Mouse (Mus musculus) urinary bladder, postnatal 25 days (tissue): ENCODE data around the gene Alkbh4.
"Not testable (repeated sequence)": the region's sequence is repeated elsewhere in the genome, so short reads cannot be mapped to it uniquely, and the experiment has no call there.

Source experiments
- DNase-seq: peaks from one replicate; pipeline ENCODE4 v3.0.0; 2022; ENCODE audit warnings: low spot score

Gene Alkbh4

DNA sequence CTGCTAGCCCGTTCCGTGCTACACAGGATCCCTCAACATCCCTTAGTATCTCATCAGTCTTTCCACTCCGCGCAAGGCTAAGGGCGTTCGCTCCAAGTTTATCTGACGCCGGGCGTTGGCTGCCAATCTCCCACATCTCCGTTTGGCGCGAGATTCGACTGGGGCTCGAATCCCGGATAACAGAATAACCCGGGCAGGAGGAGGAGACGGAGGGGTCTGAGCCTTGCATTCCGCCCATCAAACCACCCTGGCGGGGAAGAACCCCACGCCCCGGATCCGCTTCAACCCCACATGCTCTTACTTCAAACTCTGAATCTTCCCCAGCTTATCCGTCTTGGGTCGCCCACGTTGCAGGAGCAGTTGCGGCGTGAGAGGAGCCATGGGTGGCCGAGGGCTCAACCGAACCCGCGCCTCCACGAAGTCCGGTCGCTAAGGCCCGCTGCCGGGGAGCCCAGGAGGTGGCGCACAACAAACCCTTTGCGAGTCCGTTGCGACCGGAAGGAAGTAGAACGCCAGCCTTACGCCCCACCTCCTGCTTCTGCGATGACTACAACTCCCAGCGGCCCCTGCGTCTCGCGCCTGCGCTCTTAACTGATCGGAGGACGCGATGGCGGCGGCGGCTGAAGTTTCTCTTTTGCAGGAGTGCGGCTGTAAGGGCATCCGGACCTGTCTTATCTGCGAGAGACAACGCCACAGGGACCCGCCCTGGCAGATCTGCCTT lies at the start of gene Alkbh4, which contains the start of gene Lrwd1:
Gene Alkbh4 (plus strand): TSS at position 576 of the 721 bp plus-strand sequence.
Gene Lrwd1 (minus strand): TSS at position 504 of the 721 bp plus-strand sequence.
- peak; percentile 89 for DNase-seq

DNA sequence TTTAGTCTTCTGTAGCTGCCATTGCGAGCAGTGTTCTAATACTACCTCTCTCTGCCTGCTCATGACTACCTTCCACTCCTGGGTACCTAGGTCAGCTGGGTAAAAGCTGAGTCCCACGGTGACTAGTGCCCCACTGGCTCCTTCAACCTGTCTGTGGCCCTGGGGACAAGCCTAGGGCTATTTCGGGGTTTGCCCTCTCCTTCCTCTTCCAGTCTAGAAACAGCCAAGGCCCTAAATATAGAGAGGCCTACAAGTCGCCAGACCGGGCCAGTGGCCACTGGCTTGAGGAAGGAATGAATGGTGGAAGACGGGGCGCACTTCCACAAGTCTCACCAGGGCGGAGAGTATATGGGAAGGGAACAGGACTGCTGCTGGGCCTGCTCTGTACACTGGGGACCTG lies 49.7 kb upstream of the Alkbh4 start:
- DNase-seq, result no peak

DNA sequence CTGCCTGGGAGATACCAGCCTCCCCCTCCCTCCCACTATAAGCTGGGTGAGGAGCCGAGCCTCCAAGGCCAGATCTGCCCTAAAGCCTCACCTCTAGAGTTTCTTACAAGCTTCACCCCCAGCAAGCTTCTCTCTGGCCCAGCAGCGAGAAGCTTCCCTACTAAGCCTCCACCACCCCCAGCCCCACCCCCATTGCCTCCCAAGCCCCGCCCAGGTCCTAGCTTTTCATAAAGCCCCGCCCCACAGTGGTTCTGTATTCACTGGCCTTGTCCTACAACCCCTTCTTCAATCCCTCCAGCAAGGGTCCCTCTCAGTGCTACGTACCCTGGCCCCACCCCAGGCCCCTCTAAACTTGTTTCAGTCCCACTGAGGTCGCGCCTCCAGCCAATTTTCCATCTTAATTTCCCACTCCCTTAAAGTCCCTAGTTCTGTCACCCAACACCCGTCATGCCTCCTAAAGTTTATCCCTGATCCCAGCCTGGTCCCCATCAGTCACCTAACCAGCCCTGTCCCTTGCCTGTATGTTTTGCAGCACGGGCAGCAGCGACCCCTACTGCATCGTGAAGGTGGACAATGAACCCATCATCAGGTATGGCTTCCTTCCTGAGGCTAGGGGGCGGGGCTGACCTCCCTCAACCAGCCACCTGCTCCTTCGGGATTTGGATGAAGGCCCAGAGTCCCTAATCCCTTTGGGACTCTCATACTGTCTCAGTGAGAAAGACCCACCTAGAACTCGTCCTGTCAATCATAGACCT lies 46.9 kb upstream of the Alkbh4 start:
- DNase-seq, result no peak

DNA sequence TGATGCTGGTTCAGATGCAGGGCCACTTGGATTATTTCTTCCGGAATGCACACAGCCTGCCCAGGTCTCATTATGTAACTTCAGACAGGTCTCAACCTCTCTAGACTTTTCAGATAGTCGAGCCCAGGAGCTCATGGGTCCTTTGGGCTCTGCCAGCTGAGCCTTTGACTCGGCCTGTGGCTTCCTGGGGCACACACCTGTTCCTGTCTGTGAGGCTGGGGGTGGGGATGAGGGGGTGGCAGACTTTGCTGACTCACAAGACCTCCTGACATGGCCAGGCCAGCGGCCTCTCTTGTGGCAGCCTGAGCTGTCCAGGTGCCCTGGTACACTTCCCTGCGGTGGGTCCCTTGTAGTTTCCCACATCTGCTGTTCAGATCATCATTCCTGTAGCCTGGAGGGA lies 44.0 kb upstream of the Alkbh4 start:
- DNase-seq, result no peak

DNA sequence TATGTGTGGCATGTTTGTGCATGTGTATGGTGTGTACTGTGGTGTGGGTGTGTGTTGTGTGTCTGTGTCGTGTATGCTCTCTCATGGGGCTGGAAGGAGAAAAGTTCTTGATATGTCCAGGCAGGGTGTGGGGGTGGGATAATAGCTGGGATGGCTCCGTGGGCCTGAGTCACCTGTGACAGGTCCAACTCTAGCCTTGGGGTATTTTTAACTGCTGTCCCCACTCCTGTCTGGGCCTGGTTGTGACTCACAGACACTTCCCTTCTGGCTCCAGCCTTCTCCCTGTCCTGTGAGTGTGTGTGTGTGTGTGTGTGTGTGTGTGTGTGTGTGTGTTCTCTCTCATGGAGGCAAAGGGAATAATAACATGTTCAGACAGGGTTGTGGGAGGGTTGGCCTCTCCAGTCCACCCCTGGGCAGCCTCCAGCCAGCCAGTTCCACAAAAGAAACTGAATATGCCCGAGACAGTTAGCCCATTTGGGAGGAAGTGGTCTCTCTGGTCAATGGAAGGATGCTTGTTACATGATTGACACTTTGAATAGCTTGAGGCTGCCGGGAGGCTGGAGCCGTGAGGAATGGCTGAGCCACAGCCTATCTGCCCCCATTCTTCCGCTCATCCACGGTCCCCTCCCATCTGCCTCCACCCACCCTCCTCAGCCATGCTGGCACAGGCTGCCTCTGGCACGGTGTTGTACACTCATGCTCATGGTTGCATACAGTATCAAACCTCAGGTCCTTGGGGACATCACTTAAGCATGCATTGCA lies 41.5 kb upstream of the Alkbh4 start:
- DNase-seq, result no peak

DNA sequence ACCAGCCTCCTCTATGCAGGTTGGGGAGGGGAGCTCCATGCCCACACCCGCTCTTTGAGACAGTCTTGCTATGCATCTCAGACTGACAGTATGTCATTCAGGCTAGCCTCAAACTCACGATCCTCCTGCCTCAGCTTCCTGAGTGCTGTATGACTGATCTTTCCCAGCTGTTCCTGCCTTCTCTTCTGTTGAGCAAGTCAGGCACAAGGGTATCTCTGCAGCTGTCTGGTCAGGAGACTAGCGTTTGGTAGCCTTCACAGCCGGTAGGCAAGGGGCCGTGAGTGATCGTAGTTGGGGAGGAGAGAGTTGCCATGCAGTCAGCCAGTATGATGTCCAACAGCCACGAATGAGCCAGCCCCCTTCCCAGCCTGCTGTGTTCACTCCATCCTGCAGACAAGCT lies 40.9 kb upstream of the Alkbh4 start:
- DNase-seq, result no peak

DNA sequence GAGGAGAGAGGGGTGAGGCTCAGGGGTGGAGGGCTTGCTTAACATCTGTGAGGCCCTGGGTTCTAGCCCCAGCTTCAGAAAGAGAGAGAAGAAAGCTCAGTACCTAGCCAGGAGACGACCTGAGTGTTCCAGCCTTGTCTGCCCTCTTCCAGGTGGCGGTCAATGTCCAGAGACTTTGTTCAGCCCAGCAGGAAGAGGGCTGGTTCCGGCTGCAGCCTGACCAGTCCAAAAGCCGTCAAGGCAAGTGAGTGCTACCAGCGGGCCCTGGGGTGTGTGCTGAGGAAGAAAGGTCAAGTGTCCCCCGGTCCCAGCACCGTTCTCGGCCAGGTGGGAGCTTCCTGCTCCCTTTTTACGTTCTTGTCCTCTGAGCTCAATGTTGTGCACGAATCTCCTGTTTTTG lies 37.4 kb upstream of the Alkbh4 start:
- DNase-seq, result no peak

DNA sequence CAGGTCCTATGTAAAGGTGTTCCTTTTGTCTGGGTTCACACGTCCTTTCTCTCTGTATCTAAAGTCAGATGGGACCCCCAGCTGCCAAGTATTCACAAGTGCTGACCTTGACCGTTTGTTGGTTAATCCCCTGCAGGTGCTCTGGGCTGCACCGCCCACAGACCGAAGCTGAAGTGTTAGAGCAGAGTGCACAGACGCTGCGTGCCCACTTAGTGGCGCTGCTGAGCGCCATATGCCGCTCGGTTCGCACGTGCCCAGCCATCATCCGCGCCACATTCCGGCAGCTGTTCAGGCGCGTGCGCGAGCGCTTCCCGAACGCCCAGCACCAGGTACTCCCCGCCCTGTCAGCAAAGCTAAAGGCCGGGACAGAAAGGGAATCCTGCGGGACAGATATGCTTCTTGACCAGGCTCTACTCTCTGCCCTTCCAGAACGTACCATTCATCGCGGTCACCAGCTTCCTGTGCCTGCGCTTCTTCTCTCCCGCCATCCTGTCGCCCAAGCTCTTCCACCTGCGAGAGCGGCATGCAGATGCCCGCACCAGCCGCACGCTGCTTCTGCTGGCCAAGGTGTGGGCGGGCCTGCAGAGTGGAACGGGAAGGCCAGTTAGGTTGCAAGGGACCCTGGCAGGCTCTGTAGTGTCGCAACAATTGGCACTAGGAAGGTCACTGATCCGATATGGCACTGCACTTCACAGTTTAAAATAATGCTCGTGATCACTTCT lies 33.7 kb upstream of the Alkbh4 start:
- peak; percentile 68 for DNase-seq

DNA sequence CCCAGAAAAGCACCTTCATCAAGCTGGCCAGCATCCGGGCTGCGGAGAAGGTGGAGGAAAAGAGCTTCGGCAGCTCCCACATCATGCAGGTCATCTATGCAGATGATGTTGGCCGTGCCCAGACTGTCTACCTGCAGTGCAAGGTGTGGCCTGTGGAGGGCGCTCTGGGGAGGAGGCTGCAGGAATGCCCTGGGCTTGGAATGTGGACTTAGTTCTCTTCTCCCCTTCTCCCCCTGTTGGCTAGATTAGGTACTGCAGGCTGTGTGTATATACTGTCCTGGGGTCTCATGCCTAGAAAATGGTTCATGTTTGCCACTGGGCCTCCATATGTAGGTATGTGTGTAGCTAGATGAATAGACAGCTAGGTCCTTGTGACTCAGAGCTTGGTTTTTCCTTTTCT lies 31.4 kb upstream of the Alkbh4 start:
- DNase-seq, result no peak

DNA sequence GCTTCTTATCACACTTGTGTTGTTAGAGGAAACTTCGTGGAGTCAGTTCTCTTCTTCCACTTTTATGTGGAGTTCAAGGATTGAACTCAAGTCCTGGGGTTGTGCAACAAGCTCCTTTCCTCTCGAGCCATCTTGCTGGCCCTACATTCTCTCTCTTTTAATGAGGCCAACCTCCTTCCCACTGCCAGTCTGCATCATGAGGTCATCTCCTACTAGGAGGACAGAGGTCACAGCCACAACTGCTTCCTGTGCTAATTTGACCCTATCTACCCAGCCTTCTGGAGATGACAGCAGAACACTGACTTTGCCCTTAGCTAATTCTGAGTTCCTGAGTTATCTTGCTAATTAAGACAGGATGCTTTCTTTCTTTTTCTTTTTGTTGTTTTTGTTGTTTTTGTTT lies 27.5 kb upstream of the Alkbh4 start:
- no peak for DNase-seq

DNA sequence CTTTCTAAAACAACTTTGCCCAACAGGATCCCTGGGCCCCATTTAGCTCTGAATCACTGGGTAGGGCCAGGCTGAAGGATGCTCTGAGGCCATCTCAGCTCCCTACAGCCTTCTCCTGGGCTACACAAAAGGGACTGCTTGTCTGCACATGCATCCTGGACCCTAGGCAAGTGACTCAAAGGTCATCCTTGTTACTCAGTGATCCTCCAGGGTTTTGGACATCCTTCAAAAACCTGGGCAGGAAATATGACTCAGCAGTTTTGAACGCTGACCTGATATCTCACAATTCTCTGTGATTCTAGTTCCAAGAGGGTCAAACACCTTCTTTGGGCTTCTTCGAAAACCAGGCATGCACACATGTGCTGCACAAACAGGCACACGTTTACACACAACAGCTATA lies 26.9 kb upstream of the Alkbh4 start:
- no peak for DNase-seq

DNA sequence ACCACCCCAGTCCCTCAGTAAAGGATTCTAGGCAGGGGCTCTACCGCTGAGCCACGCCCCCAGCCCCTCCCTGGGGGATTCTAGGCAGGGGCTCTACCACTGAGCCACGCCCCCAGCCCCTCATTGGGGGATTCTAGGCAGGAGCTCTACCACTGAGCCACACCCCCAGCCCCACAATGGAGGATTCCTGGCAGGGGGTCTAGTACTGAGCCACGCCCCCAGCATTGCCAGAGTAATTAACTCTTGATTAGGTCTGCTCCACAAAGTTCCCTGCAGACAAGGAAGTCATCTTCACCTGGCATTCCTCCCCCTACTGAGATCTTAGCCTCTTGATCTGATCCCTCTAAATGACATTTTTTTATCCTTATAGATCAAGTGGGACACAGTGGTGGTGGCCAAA lies 22.4 kb upstream of the Alkbh4 start:
- not testable (repeated sequence) for DNase-seq

DNA sequence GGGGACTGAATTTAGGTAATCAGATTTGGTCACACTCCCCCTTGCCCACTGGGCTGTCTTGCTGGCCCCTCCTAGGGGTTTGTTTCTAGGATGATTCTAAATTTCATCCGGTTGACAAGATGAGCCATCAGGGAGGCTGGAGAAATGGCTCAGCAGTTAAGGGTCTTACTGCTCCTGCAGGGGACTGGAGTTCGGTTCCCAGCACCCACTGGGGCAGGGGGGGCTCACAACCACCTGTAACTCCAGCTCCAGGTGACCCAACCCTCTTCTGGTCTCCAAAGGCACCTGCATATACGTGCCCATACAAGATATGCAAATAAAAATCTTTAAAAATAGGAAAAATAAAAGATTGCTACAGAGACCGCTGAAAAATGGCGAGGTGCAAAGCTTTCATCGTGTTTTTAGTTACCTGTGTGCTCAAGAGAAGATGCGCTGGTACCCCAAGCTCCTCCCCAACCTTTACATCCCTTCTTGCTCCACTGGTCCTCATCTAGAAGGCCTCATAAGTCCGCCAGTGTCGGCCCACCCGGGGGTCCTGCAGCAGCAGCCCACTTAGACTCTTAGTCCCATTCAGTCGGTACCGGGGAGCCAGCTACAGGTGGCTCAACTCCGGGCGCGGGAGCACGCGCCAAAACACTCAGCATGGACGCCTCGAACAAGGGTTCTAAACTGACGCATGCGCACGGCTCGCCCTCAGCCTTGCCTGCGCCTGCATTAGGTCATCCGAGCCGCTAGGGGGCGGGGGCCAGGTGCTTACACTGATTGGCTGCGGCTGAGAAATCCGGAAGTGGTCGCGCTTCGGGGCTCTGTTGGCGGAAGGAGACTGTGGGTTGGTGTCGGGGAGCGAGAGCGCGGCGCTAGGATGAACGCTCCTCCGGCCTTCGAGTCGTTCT lies 19.8 kb upstream of the Alkbh4 start, which contains the start of gene Polr2j:
Gene Polr2j (plus strand): TSS at position 741 of the 893 bp plus-strand sequence.
- peak; percentile 98 for DNase-seq

DNA sequence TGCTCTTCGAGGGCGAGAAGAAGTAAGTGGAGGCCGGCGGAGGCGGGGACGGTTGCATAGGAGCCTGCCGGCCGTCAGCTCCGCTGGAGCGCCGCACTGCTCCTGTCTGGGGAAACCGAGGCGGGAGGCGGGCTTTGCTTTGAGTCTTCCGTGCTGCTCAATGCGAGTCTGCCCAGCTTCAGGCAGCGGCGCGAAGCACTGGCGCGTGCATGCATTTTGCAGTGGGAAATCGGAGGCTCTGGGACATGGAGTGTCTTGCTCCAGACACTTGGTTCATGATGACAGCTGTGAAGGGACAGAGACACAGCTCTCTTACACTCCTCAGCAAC lies 19.2 kb upstream of the Alkbh4 start:
- no peak for DNase-seq

DNA sequence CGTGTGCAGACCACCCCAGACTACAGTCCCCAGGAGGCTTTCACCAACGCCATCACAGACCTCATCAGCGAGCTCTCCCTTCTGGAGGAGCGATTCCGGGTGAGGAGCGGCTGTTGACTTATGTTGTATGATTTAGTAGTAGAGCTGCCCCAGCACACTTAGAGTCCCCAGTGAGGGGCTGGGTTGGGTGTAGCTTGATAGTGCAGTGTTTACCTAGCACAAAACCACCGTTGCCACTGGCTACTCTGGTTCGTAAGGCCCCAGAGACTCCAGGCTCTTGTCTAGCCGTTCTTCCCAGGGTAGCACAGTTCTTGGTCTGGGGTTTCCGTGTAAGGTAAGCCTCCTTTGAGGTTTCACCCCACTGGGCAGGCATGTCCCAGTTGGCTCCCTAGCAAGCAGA lies 13.8 kb upstream of the Alkbh4 start:
- DNase-seq, result no peak

DNA sequence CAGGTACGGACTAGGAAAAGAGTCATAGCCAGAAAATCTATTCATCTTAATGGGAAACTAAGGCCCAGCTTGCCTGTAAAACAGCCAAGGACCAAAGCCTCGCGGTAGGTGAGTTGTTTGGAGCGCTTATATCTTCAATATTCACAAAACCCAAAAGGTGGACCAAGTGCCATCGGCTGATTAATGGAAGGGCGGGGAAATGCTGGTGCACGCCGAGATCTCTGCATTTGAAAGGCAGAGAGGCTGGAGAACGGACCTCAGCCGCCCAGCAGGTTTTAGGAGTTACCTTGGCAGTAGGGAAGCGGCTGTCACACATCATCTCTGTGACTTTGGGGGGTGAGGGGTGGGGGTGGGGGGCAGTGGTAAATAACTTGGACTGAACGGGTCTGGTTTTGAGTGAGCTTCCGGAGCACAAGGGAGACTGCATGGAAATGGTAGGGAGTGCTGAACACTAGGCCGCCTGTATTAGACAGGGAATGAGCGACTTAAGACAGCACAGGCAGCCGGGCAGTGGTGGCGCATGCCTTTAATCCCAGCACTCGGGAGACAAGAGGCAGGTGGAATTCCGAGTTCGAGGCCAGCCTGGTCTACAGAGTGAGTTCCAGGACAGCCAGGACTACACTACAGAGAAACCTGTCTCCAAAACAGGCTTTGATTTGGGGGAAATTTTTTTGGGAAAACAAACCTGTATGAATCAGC lies 495 bp downstream of the Alkbh4 start:
- no peak for DNase-seq

DNA sequence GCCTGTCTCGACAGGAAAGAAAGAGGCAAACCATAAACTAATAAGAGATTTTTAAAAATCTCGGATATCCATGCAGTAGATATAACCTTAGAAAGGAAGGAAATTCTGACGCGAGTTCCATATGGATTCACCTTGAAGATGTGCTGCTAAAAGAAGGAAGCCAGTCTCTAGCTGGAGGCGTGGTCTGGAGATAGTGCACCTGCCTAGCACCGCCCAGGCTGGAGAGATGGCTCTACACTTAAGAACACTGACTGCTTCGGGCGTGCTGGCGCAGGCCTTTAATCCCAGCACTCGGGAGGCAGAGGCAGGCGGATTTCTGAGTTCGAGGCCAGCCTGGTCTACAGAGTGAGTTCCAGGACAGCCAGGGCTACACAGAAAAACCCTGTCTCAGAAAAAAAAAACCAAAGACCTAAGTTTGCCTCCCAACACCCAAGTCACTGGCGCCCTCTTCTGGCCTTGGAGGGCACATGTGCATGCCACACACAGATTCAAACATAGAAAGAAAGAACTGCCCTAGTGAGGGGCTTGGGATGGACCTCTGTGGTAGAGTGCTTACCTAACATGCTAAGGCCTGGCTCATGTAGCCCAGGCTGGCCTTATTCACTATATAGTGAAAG lies 1.8 kb downstream of the Alkbh4 start:
- peak; percentile 47 for DNase-seq

DNA sequence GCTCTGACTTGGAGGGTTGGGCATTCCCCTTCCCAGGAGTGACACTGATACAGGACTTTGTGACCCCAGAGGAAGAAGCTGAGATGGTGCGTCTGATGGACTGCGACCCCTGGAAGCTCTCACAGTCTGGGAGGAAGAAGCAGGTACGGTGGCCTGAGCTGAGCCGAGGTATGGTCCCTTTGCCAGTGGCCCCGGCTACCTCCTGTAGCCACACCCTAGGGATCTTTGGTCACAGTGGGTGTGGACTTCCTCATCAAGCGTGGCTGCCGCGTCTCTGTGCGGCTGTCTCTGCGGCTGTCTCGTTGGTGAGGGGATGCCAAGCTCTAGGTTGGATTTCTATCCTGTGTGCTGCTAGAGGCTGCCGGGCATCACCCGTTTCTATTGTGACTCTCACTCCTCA lies 3.4 kb downstream of the Alkbh4 start:
- DNase-seq, result no peak

DNA sequence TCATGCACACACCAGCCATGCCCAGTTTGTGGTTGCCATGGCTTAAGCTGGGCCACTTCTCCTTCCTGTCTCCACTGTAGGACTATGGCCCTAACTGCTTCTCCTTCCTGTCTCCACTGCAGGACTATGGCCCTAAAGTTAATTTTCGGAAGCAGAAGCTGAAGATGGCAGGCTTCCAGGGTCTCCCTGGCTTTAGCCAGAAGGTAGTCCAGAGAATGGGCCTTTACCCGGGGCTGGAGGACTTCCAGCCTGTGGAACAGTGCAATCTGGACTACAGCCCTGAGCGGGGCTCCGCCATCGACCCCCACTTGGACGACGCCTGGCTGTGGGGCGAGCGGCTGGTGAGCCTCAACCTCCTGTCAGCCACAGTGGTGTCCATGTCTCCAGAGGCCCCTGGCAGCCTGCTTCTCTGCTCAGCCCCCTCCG lies 4.1 kb downstream of the Alkbh4 start:
- no peak for DNase-seq

DNA sequence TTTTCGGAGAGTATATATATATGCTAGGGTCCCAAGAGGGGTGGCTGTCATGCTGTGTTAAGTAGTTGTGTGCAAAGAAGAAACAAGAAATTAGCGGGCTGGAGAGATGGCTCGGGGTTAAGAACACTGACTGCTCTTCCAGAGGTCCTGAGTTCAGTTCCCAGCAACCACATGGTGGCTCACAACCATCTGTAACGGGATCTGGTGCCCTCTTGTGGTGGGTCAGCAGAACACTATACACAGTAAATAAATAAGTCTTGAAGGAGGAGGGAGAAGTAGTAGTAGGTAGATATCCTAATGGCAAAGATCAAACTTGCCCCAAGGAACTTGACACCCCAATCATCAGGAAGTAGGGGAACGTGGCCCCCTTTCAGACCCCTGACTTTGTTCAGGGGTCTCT lies 6.8 kb downstream of the Alkbh4 start:
- no peak for DNase-seq
